Mouse (Mus musculus) forebrain, embryonic 11.5 days (tissue): ENCODE results near the gene Zfp786. TPM values are rescaled to one million over a fixed set of nuclear protein-coding genes. Genes with fewer than 3 reads are reported as not detected.

ENCODE experiments used
- ATAC-seq: fragments of 200-750 bp; cut with Nextera tagmentation; replicated peaks from 2 replicates; pipeline ENCODE4 v1.8.0; 2017; ENCODE audit warnings: moderate TSS enrichment; ENCODE audit not compliant: low FRiP score
- DNase-seq: peaks from one replicate; pipeline ENCODE4 v3.0.0-alpha.2; 2017; ENCODE audit warnings: low spot score
- H3K27ac ChIP-seq: fragments of 300-500 bp; sonication (generic); 2 replicates; pipeline ENCODE4 v1.5.1; 2014; ENCODE audit warnings: low read depth, low read length
- H3K27me3 ChIP-seq: fragments of 300-500 bp; sonication (generic); 2 replicates; pipeline ENCODE4 v1.6.1; 2014; ENCODE audit warnings: mild to moderate bottlenecking, low read length, mixed read lengths; ENCODE audit not compliant: control insufficient read depth, insufficient read depth
- H3K36me3 ChIP-seq: fragments of 300-500 bp; sonication (generic); 2 replicates; pipeline ENCODE4 v1.6.1; 2014; ENCODE audit warnings: mild to moderate bottlenecking, low read length, moderate library complexity, mixed read lengths; ENCODE audit not compliant: control insufficient read depth, insufficient read depth
- H3K4me1 ChIP-seq: fragments of 300-500 bp; sonication (generic); replicated peaks from 2 replicates; pipeline ENCODE4 v1.6.1; 2014; ENCODE audit warnings: low read length, mixed read lengths; ENCODE audit not compliant: control insufficient read depth, insufficient read depth
- H3K4me2 ChIP-seq: fragments of 300-500 bp; sonication (generic); 2 replicates; pipeline ENCODE4 v1.6.1; 2014; ENCODE audit warnings: low read depth, mild to moderate bottlenecking, low read length, moderate library complexity, mixed read lengths; ENCODE audit not compliant: severe bottlenecking
- H3K4me3 ChIP-seq: fragments of 300-500 bp; sonication (generic); 2 replicates; pipeline ENCODE4 v1.5.1; 2014; ENCODE audit warnings: low read depth, low read length
- H3K9ac ChIP-seq: fragments of 300-500 bp; sonication (generic); 2 replicates; pipeline ENCODE4 v1.6.1; 2014; ENCODE audit warnings: low read length
- H3K9me3 ChIP-seq: fragments of 300-500 bp; sonication (generic); 2 replicates; pipeline ENCODE4 v1.6.1; 2016; ENCODE audit warnings: low read length, mixed read lengths; ENCODE audit not compliant: control insufficient read depth
- WGBS: fragments of 180-500 bp; shearing (Covaris S2); extraction: QIAGEN DNeasy Blood & Tissue Kit; methylation state at CpG from one replicate; pipeline ENCODE4 v1.1.7; 2014; 5-methylcytosine and 5-hydroxymethylcytosine counted together
- polyA plus RNA-seq: library from polyadenylated mRNA; unstranded; fragments of >200 nt; fragmentation: Nextera tagmentation; extraction: Ambion mirVana; gene quantifications from 2 replicates; pipeline ENCODE4 v1.2.1, GENCODE M21; 2014

Zfp786 gene
- polyA plus RNA-seq, 1 experiment from 2014 or later, result 7.6 TPM

DNA sequence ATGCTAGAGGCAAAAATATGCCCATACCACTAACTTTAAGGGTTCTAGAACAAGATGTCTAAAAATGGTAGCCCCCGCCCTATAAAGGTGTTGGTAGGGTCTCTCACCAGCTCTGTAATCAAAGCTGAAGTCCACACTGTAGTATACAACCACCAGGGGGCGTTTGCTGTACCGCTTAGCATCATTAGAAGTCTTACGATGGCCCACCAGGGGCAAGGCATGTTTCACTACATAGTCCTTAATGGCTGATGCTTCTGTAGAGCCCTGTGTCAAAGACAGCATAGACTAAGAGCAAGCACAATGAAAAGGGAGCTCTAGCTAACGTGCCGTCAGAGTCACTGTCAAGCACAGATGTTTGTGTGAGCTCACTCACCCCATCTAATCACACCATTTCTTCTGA, 31.6 kb downstream of the Zfp786 start:
- Histone ChIP-seq H3K4me3 (no peak overlapping the region), H3K27me3 (no peaks in the 10 kb centered on the region), H3K36me3 (peaks cover 46% of the 10 kb centered on the region), H3K4me2 (no peak overlapping the region), H3K27ac (no peak overlapping the region), H3K4me1 (no peaks in the 10 kb centered on the region), H3K9me3 (no peaks in the 10 kb centered on the region), H3K9ac (no peak overlapping the region)
- DNase-seq (peak; percentile 71), ATAC-seq (peak; percentile 66)
- WGBS, result 64% methylated on average over 6 of the region's 6 CpGs

DNA sequence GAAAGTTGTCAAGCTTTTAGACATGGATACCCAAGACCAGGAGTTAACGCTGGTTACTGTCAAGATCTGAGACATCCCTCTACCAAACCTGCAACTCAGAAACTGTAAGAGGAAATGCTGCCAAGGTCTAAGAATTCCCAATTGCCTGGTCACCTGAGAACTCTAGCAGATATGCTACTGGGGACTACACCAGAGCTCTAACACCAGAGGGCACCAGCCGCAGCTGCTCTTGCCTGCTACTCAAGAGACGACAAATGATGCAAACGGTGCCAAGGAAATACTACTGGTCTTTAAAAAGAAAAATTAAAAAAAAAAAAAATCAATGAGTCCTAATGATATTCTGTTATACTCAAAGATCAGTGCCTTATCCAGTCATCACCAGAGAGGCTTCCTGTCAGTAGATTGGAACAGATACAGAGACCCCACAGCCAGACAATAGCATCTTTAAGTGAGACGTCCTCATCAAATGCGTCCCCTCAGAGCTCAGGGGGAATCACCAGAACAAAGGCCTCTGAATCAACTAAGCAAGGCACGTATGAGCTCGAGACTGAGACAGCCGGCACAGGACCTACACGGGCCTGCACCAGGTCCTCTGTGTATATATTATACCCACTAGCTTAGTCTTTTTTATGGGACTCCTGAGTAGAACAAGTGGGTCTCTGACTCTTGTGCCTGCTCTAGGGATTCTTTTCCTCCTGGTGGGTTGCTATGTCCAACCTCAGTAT, 36.4 kb downstream of the Zfp786 start:
- no peak overlapping the region for H3K4me3 ChIP-seq
- ATAC-seq, result 0 out of 2 replicates have a peak, but pooled peaks have one; percentile 28
- no peak overlapping the region for H3K4me2 ChIP-seq
- H3K27me3 ChIP-seq, result no peaks in the 10 kb centered on the region
- H3K27ac ChIP-seq, result no peak overlapping the region
- 64% methylated on average over 10 of the region's 10 CpGs for WGBS
- H3K4me1 ChIP-seq, result no peaks in the 10 kb centered on the region
- H3K9me3 ChIP-seq, result no peaks in the 10 kb centered on the region
- peaks cover 25% of the 10 kb centered on the region for H3K36me3 ChIP-seq
- no peak for DNase-seq
- no peak overlapping the region for H3K9ac ChIP-seq

DNA sequence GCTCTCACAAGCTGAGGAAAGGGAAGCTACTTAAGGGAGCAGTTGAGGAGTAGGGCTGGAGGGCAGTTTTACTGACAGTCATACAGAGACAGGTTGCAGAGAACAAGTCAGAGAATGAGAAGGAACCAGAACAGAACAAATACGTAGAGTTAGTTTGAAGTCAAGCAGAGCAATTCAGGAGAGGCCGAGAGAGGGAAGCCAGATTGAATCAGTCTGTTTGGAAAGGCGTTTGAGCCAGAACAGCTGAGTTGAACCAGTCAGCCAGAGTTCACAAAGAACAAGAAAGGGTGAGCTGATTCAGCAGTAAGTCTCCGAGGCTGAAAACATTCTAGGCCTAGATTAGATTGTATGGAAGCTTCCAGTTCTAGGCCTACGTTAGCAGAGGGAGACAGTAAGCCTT, 37.4 kb downstream of the Zfp786 start:
- no peak for DNase-seq
- Histone ChIP-seq H3K4me3 (no peak overlapping the region), H3K27me3 (no peaks in the 10 kb centered on the region), H3K27ac (no peak overlapping the region), H3K4me1 (no peaks in the 10 kb centered on the region), H3K4me2 (no peak overlapping the region), H3K9me3 (no peaks in the 10 kb centered on the region), H3K36me3 (peaks cover 21% of the 10 kb centered on the region), H3K9ac (no peak overlapping the region)
- ATAC-seq, result no peak
- 84% methylated on average over 5 of the region's 5 CpGs for WGBS

DNA sequence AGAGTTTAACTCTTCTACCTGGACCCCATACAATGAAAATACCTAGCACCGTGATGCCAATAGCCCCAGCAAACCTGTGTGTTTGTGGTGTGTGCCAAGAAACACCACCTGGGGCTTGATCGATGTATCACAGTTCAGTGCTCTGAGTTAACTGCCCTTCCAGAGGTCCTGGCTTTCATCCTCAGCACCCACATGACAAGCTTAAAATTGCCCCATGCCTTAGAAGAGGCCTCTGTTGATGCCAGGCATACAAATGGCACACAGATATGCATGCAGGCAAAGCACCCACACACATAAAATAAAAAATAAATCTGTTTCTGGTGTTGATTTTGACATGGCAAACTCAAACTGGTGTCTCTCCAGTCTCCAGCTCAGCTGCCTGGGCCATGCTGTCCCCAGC, 38.1 kb downstream of the Zfp786 start:
- DNase-seq, result no peak
- Histone ChIP-seq H3K4me2 (no peak overlapping the region), H3K36me3 (peaks cover 17% of the 10 kb centered on the region), H3K9ac (no peak overlapping the region), H3K9me3 (no peaks in the 10 kb centered on the region), H3K27me3 (no peaks in the 10 kb centered on the region), H3K27ac (no peak overlapping the region), H3K4me3 (no peak overlapping the region), H3K4me1 (no peaks in the 10 kb centered on the region)
- no peak for ATAC-seq
- WGBS, result 94% methylated on average over 2 of the region's 2 CpGs

DNA sequence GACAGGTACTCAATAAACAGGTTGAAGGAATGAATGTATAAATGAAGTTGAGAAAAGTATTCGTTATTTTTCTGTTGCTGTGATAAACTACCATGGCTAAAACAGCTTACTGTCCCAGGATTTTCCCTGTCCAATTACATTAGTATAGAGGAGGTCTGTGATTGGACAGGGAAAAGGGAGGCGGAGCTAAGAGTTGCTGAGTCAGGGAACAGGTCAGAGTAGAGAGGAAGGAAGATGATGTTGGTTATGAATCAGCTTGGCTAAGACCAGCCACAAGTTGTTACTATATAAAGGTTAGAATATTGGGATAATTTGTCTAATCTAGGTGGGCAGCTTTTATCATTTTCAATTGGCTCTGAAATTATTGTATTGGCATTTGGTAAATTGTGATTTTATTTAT, 39.9 kb downstream of the Zfp786 start:
- Histone ChIP-seq H3K27ac (no peak overlapping the region), H3K27me3 (no peaks in the 10 kb centered on the region), H3K4me1 (no peaks in the 10 kb centered on the region), H3K9me3 (no peaks in the 10 kb centered on the region), H3K4me2 (no peak overlapping the region), H3K9ac (no peak overlapping the region), H3K36me3 (peaks cover 4% of the 10 kb centered on the region; the same call in 1 of the 2 replicates), H3K4me3 (no peak overlapping the region)
- WGBS, result 68% methylated on average over 2 of the region's 2 CpGs
- no peak for ATAC-seq
- no peak for DNase-seq

DNA sequence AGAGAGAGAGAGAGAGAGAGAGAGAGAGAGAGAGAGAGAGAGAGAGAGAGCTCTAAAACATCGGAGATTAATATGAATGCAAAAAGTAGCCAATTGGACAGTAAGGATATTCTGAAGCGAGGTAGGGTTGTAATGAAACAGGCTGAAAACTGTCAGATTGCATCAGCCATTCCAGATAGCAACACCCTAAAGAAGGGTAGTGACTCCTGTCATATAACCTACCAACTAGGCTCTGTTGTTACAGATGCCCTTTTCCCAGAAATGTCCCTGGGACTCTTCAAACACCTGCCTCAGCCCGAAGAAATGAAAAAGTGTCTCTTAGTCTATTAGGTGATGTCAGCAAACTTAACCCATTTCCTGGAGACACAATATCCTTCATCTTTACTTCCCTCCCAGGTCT, 41.8 kb downstream of the Zfp786 start:
- ATAC-seq (no peak), DNase-seq (no peak)
- no peaks in the 10 kb centered on the region for H3K9me3 ChIP-seq
- H3K4me1 ChIP-seq, result no peaks in the 10 kb centered on the region
- H3K4me2 ChIP-seq, result peak overlapping the region; percentile 55
- H3K27me3 ChIP-seq, result no peaks in the 10 kb centered on the region
- 50% methylated on average over 3 of the region's 3 CpGs for WGBS
- no peaks in the 10 kb centered on the region for H3K36me3 ChIP-seq
- H3K9ac ChIP-seq, result peak overlapping the region; percentile 81
- H3K27ac ChIP-seq, result peak overlapping the region; percentile 90
- peak overlapping the region; percentile 40 for H3K4me3 ChIP-seq

DNA sequence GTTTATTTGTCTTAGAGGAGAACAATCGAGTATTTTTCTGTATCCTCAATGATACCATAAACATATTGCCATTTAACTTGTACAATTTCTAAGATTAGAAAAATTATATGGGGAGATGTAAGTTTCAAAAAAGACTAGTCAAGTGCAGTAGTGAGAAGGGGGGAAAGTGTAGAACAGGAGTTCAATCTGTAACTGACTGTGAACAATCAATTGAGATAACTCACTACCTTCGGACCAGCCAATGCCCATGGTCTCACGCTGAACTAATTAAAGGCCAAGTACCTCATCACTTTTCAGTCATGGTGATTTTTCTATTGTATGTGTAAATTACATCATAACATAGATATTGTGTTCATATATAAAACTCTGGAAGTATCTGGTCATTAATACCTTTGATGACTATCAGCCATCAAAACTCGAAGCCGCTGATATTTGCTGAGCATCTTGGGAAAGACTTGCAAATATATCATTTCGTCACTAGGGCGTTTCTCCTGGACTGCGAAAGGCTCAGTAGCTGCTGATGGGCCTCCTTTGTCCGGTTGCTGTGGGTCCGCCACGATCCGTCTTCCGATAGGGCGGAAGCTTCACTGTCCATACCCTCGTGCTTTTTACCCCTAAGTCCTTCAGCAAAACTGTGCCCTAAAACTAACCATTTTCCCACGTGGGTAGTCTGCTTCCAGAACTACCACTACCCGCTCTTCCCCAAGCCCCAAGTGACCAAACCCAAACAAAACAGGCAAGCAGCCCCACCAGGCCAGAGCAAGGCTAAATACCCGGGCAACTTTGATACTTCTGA, 42.5 kb downstream of the Zfp786 start:
- no peaks in the 10 kb centered on the region for H3K36me3 ChIP-seq
- peak overlapping the region; percentile 90 for H3K27ac ChIP-seq
- H3K4me1 ChIP-seq, result no peaks in the 10 kb centered on the region
- H3K9me3 ChIP-seq, result no peaks in the 10 kb centered on the region
- WGBS, result 2% methylated on average over 18 of the region's 18 CpGs
- peak overlapping the region; percentile 55 for H3K4me2 ChIP-seq
- H3K4me3 ChIP-seq, result peak overlapping the region; percentile 40
- H3K27me3 ChIP-seq, result no peaks in the 10 kb centered on the region
- ATAC-seq, result peak; percentile 95
- peak; percentile 86 for DNase-seq
- peak overlapping the region; percentile 81 for H3K9ac ChIP-seq

DNA sequence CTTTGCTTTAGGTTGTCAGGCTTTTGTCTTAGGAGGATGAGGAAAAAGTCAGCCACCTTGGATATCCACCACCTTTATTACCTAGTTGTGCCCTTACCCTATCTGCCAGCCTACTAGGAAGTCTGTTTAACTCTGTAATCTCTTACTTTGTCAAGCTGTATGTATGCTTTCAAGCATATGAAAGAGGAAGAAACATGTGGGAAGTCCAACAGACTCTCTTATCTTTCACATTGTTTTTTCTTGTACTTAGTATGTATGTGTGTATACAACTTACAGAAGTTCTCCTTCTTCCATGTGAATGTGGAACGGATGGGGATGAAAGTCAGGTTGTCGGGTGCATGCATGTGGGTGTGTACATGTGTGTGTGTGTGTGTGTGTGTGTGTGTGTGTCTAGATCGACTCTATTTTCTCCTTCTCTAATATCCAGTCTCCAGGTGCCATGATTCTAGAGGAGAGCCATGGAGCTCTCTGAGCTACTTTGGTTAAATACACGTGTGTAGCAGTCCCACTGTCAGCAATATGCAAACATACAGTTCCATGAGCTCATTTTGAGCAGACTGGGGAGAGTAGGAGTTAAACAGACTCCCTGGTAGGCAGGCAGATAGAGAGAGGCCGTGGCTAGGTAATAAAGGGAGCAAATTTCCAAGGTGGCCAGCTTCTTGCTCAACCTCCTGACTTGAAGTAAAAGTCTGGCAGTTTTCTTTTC, 45.8 kb downstream of the Zfp786 start:
- H3K36me3 ChIP-seq, result no peaks in the 10 kb centered on the region
- H3K4me2 ChIP-seq, result no peak overlapping the region
- no peak overlapping the region for H3K4me3 ChIP-seq
- H3K9me3 ChIP-seq, result no peaks in the 10 kb centered on the region
- H3K9ac ChIP-seq, result no peak overlapping the region
- ATAC-seq (no peak), DNase-seq (no peak)
- H3K4me1 ChIP-seq, result 0 out of 2 replicates have a peak, but pooled peaks cover 3% of the 10 kb centered on the region
- no peak overlapping the region for H3K27ac ChIP-seq
- WGBS, result 83% methylated on average over 5 of the region's 5 CpGs
- no peaks in the 10 kb centered on the region for H3K27me3 ChIP-seq
